Mouse (Mus musculus) c-Kit-positive CD71-negative TER-119-negative erythroid progenitor cells, embryonic 14.5 days (primary cell): ENCODE measurements around the gene Mavs.

Experiments
- DNase-seq: peaks from one replicate; pipeline ENCODE4 v3.0.0-alpha.2; 2013; ENCODE audit warnings: low read depth

Gene Mavs

DNA sequence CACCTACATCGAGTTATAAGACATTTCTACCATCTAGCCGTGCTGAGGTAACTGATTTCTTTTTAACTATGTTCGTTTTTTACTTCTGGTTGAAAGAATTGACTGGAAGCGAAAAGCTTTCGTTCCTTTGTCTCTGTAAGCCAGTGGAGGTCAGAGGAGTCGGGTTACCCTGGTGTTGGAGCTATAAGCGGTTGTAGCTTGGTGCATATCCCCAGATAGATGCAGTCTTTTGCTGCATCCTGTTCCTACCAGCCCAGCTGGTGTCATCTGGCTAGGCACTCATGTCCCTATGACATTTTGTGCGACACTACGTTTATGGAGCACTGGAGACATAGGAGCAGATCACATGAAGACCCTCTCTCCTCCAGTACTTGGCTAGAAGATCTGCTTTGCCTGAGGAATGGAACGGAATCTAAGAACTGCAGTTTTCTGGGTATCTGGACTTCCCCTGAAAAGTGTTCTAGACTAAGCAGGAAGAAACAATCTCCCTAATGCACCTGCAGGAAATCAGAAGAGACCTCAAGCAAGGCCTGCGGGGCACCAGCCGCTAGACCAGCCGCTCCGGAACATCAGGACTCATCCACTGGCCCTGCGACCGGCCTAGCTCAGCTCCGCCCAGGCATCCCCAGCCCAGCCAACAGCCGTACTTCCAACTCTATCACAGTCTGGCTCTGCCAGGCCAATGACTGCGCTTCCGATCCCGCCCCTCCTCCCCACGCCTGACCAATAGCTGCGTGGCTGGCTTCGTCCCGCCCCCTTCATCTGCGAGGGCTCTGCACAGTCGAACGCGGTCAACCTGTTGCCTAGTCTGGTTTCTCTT is at the start of gene Mavs:
Gene Mavs (plus strand): TSS at position 757 of the 820 bp plus-strand sequence.
- peak; percentile 89 for DNase-seq

GRCm38 (mm10) chr2:131186343-131186742 is 47.5 kb upstream of the Mavs start:
- DNase-seq = no peak

- DNase-seq = peak; percentile 61
Observed at GRCm38 (mm10) chr2:131186771-131187601, 46.9 kb upstream of the Mavs start, which contains the start of the genes Cdc25b and Spef1. Gene Cdc25b, plus strand, starts transcription at chr2:131186949. Gene Spef1, minus strand, starts transcription at chr2:131187282.

DNA sequence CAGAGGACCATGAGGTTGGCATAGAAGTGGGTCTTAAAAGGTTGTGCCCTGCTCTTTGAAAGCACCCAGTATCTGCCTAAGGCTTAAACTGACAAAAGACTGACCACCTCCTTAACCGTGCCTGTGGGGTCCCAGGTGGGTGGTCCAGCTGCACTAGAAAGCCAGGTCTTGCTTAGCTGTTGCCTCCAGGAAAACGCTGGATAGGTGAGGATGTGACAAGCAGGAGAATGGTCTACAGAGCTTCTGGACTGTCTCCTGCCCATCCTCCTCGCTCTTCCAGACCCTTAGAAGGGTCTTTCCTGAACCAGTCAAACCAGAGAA is 46.3 kb upstream of the Mavs start:
- DNase-seq = no peak

GRCm38 (mm10) chr2:131188311-131188710 is 45.6 kb upstream of the Mavs start:
- no peak for DNase-seq

DNA sequence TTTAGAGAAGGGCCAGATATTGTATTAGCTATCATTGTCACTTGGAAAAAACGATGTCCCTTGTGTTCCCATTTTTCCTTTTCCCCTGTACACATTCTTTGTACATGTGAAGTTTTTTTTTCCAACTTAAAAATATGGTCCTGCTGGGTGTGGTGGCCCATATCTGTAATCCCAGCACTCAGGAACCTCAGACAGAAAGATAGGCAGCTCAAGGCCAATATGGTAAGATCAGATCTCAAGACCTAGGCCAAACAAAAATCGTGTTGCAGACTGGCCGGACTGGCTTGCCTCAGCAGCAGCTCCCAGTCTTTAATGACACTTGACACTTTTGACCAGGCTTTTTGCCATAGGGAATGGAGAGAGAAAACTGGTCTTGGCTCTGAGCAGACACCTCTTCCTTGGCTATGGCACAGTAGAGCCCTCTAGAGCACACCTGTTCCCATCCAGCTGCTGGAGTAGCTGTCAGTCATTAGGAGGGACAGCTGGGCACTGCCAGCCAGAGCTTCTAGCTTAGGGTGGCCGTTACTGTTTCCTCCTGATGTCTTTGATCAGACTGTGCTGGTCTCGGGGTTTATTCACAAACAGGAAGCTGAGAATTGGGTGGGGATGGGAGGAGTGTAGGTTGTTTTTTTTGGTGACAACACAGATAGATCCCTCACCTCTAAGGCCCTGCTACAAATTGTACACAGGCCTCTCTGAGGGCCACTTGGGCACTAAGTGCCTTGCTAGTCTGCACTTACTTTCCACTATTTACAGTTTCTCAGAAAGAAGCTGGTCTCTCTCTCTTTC is 44.1 kb upstream of the Mavs start:
- DNase-seq = no peak

- DNase-seq = no peak
Observed at GRCm38 (mm10) chr2:131190344-131191004, 43.4 kb upstream of the Mavs start.

DNA sequence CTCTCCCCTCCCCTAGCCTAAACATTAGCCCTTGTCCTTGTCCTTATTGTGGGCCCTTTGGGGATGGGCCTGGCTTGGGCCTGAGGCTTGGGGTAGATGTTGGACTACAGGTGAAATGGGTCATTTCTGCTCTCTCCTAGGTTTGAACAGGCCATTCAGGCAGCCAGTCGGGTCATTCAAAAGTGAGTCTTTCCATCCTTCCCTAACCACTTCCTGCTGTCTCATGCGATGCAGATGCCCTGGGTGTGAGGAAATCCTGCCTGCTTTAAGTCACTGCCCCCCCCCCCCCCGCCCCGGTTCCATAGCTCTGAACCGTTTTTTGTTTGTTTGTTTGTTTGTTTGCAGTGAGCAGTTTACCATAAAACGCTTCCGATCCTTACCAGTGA is 42.9 kb upstream of the Mavs start:
- no peak for DNase-seq

DNA sequence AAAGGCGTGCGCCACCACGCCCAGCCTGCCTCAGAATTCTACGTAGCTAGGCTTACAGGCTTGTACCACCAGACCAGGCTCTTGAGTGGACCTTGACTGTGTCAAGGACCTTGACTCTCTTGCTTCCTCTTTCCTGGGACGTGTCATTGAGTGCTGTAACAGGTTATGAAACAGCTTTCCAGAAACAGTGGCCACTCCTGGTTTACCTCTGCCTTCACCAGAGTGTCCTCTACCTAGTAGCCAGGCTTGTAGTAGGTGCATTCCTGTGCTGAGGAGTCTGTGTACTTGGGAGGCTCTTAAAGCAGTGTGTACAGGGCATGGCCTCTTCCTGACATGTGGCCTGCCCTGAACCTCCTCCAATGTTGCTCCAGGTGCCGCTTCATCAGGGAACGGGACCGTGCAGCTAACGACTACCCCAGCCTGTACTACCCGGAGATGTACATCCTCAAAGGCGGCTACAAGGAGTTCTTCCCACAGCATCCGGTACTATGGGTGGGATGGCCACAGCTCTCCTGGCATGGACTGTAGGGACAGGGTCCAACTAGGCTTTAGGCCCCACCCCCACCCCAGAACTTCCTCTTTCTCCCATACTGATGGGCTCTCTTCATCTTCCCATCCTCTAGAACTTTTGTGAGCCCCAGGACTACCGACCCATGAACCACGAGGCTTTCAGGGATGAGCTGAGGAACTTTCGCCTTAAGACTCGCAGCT is 37.1 kb upstream of the Mavs start:
- no peak for DNase-seq

- no peak for DNase-seq
Observed at GRCm38 (mm10) chr2:131200710-131201109, 33.2 kb upstream of the Mavs start.

DNA sequence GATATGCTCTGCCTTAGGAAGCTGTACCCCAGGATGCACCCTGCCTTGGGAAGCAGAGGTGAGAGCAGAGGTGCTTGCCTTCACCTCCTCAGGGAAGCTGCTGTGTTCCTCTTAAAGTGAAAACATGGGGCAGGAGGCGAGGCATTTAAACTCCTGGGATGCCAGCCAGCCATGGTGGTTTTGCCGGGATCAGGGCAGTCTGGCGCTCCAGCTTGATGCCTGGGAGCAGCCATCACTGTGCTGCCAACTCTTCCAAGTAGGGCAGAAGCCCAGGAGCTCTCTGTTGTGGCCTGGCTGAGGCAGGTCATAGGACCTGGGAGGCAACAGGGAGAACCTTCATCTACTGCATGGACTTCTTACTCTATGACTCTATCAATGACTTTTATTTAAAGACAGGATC is 32.6 kb upstream of the Mavs start:
- no peak for DNase-seq

- DNase-seq = no peak
Observed at GRCm38 (mm10) chr2:131203816-131204409, 29.9 kb upstream of the Mavs start.

DNA sequence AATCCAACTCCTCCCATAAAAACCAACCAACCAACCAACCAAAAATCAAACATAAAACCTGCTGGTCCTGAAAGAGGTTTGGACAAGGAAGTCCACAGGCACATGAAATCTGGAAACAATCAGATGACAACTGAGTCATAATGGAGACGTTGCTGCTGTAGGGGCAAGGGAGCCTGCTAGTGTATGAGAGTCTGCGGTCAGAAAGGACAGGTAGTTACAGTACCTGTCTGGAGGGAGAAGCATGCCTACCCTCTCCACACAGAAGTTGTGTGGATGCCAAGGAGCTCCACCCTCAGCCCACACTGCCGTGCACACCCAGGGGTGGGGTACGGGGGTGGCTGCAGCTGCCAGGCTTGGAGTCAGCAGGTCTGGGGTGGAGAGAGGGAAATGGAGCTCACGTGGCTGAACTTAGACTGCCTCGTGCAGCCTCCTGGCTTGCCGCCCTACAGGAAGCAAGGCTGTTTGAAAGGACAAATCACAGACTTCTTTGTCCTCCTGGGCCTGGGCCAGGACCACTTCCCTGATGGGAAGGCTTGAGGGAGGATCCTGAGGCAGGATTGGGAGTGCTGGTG is 29.4 kb upstream of the Mavs start:
- no peak for DNase-seq

DNA sequence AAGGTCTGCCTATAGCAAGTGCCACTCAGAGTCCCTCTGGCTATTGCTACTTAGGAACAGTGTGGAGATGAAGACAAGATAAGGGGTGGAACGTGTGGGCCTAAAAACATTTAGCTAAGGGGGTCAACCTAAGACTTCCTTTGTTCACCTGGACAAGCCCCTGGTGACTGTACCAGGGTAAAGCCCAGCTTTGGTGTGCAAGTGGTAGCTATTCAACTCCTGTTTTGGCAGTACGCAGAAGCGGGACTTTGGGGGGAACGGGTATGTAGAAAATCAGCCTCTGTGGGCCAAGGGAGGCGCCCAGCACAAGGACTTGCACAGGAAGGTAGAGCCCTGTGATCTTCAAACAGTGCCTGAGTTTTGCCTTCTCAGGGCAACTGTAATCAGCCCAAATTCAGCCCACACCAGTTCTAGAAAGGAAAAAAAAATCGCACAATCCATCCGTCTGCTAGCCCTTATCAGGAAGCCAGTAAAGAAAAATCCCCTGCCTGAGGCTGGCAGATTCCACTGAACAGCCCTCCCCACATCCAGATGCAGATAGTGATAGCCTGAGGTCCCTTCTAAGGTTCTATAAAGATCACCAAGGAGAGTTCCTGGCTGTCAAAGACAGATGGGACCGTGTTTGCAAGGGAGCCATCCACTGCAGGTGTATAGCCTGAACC is 28.2 kb upstream of the Mavs start:
- peak; percentile 56 for DNase-seq

- DNase-seq = no peak
Observed at GRCm38 (mm10) chr2:131206778-131207177, 27.1 kb upstream of the Mavs start, which contains the start of gene Ap5s1. Gene Ap5s1, plus strand, starts transcription at chr2:131207078.

GRCm38 (mm10) chr2:131208356-131208755 is 25.5 kb upstream of the Mavs start:
- no peak for DNase-seq

DNA sequence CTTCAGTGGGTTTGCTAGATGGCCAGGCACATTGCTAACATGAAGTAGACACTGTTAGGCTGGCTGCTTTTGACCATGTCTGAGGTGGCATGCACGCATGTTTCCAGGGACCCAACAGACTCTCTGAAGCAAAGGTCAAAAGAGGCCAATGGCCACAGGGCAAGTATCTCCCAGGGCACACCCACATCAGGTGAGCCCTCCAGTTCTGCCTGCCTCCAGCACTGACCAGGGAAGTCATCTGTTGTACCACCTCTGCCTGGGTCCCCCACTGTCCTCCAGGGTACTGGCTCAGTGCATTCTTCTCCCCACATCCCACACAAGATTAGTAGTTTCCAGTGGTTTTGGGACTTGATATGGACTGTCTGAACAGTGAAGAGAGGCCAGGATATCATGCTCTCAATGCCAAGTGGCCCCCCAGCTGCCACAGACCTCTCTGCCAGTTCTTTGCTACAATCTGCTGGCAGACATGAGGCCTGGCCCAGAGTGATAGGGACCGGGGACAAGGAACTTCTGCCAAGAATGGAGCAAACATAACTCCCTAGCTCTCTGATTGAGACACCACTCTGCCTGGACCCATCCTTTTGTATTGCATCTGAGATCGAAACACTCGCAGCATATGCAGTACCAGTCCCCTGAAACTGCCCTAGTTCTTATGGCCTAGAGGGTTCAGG is 24.6 kb upstream of the Mavs start:
- DNase-seq = no peak

DNA sequence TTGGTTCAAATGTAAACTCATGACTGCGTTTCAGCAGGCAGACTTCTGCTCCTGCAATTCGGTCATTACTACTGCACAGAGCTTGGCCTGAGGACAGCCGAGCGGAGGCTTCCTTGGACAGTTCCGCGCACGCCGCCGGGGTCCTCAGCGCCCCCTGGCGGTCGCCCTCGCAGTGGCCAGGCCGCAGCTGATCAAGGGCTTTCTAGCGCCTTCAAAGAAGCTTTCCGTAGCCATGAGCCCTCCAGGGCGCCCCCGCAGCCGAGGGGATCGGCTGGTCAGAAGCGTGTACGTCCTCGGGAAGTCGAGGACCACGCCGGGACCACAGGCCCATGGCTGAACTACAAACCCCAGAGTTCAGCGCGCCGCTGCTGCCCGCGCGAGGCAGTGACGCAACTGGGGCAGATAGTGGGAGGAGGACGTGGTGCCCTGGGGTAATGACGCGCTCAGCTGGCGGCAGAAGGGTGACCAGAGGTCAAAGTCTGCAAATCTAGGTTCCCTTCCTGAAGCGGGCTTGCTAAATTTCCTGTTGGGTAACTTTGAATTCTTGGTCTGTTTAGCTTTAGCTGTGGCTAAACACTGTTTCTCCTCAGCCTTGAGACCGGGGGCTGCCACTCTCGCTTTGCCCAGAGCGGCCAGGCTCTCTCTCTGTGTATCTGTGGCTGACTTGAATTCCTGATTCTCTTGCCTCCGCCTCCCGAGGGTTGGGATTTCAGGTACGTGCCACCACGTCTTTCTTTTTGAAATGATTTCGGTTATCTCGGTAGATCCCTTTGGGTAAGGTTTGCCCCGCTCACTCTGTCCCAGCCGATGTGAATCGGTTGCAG is 23.7 kb upstream of the Mavs start:
- DNase-seq = peak; percentile 87
